Mouse (Mus musculus): Measurements from ENCODE around the gene Arsb. TPM values are rescaled to one million over a fixed set of nuclear protein-coding genes. Genes with fewer than 3 reads are reported as not detected.
"Not testable (repeated sequence)": the region's sequence is repeated elsewhere in the genome, so short reads cannot be mapped to it uniquely, and the experiment has no call there.

Gene Arsb
- total RNA-seq, 4 experiments from 2014 or later: 74.9 to 85.3 (median 78.2) TPM

GRCm38 (mm10) chr13:93787647-93788046, 16.2 kb downstream of the Arsb start:
- DNase-seq (ENCODE audit: low spot score in 2 of 2): no peak

- DNase-seq (ENCODE audit: low spot score in 2 of 2): no peak
Observed at GRCm38 (mm10) chr13:93792945-93793642, 21.7 kb downstream of the Arsb start.

- DNase-seq (ENCODE audit: low spot score in 2 of 2): no peak
Observed at GRCm38 (mm10) chr13:93793643-93794182, 22.3 kb downstream of the Arsb start.

- no peak for DNase-seq (ENCODE audit: low spot score in 2 of 2)
Observed at GRCm38 (mm10) chr13:93797011-93797600, 25.7 kb downstream of the Arsb start.

GRCm38 (mm10) chr13:93810311-93810710, 38.9 kb downstream of the Arsb start:
- DNase-seq (ENCODE audit: low spot score in 2 of 2): not testable (repeated sequence)

- no peak for DNase-seq (ENCODE audit: low spot score in 2 of 2)
Observed at GRCm38 (mm10) chr13:93814081-93814480, 42.7 kb downstream of the Arsb start.

GRCm38 (mm10) chr13:93814676-93815075, 43.2 kb downstream of the Arsb start:
- no peak for DNase-seq (ENCODE audit: low spot score in 2 of 2)

- DNase-seq (ENCODE audit: low spot score in 2 of 2): no peak
Observed at GRCm38 (mm10) chr13:93815128-93815527, 43.7 kb downstream of the Arsb start.

GRCm38 (mm10) chr13:93816127-93816526, 44.7 kb downstream of the Arsb start:
- DNase-seq (ENCODE audit: low spot score in 2 of 2): no peak

- DNase-seq (ENCODE audit: low spot score in 2 of 2): no peak
Observed at GRCm38 (mm10) chr13:93816688-93817331, 45.4 kb downstream of the Arsb start.

GRCm38 (mm10) chr13:93820173-93820572, 48.7 kb downstream of the Arsb start:
- no peak for DNase-seq (ENCODE audit: low spot score in 2 of 2)

- DNase-seq (ENCODE audit: low spot score in 2 of 2): no peak
Observed at GRCm38 (mm10) chr13:93822001-93822400, 50.6 kb downstream of the Arsb start.

GRCm38 (mm10) chr13:93825792-93826558, 54.5 kb downstream of the Arsb start:
- no peak for DNase-seq (ENCODE audit: low spot score in 2 of 2)

GRCm38 (mm10) chr13:93827745-93828144, 56.3 kb downstream of the Arsb start:
- DNase-seq (ENCODE audit: low spot score in 2 of 2): no peak

GRCm38 (mm10) chr13:93829565-93830293, 58.3 kb downstream of the Arsb start:
- DNase-seq (ENCODE audit: low spot score in 2 of 2): no peak

- no peak for DNase-seq (ENCODE audit: low spot score in 2 of 2)
Observed at GRCm38 (mm10) chr13:93830294-93830645, 58.8 kb downstream of the Arsb start.

GRCm38 (mm10) chr13:93837481-93838225, 66.2 kb downstream of the Arsb start:
- no peak for DNase-seq (ENCODE audit: low spot score in 2 of 2)

- no peak for DNase-seq (ENCODE audit: low spot score in 2 of 2)
Observed at GRCm38 (mm10) chr13:93838431-93839136, 67.2 kb downstream of the Arsb start.

GRCm38 (mm10) chr13:93839137-93839630, 67.8 kb downstream of the Arsb start:
- DNase-seq (ENCODE audit: low spot score in 2 of 2): no peak

Measured in left cerebral cortex, adult 8-10 months (tissue).